Mouse (Mus musculus) forebrain, embryonic 12.5 days (tissue): Measurements from ENCODE around the gene H2afv. TPM values are rescaled to one million over a fixed set of nuclear protein-coding genes. Genes with fewer than 3 reads are reported as not detected.

Source experiments
- ATAC-seq: fragments of 200-750 bp; cut with Nextera tagmentation; 2 replicates; pipeline ENCODE4 v1.8.0; 2017; ENCODE audit warnings: moderate TSS enrichment; ENCODE audit not compliant: low FRiP score
- H3K27ac ChIP-seq: fragments of 300-500 bp; sonication (generic); 2 replicates; pipeline ENCODE4 v1.5.1; 2016; ENCODE audit warnings: mild to moderate bottlenecking
- H3K27me3 ChIP-seq: fragments of 300-500 bp; sonication (generic); 2 replicates; pipeline ENCODE4 v1.6.1; 2016; ENCODE audit warnings: mild to moderate bottlenecking
- H3K36me3 ChIP-seq: fragments of 300-500 bp; sonication (generic); replicated peaks from 2 replicates; pipeline ENCODE4 v1.6.1; 2016; ENCODE audit warnings: mild to moderate bottlenecking
- H3K4me1 ChIP-seq: fragments of 300-500 bp; sonication (generic); 2 replicates; pipeline ENCODE4 v1.6.1; 2016
- H3K4me2 ChIP-seq: fragments of 300-500 bp; sonication (generic); 2 replicates; pipeline ENCODE4 v1.6.1; 2016; ENCODE audit warnings: mild to moderate bottlenecking, moderate library complexity
- H3K4me3 ChIP-seq: fragments of 300-500 bp; sonication (generic); replicated peaks from 2 replicates; pipeline ENCODE4 v1.5.1; 2016; ENCODE audit warnings: mild to moderate bottlenecking
- H3K9ac ChIP-seq: fragments of 300-500 bp; sonication (generic); 2 replicates; pipeline ENCODE4 v1.6.1; 2016; ENCODE audit warnings: mild to moderate bottlenecking
- H3K9me3 ChIP-seq: fragments of 300-500 bp; sonication (generic); 2 replicates; pipeline ENCODE4 v1.6.1; 2016
- WGBS: fragments of 180-500 bp; shearing (Covaris S2); methylation state at CpG from one replicate; pipeline ENCODE4 v1.1.7; 2016; 5-methylcytosine and 5-hydroxymethylcytosine counted together
- polyA plus RNA-seq: library from polyadenylated mRNA; unstranded; fragments of >200 nt; fragmentation: Nextera tagmentation; extraction: Ambion mirVana; gene quantifications from 2 replicates; pipeline ENCODE4 v1.2.1, GENCODE M21; 2016

The H2afv gene
- polyA plus RNA-seq, 1 experiment from 2014 or later, result 853 TPM

DNA sequence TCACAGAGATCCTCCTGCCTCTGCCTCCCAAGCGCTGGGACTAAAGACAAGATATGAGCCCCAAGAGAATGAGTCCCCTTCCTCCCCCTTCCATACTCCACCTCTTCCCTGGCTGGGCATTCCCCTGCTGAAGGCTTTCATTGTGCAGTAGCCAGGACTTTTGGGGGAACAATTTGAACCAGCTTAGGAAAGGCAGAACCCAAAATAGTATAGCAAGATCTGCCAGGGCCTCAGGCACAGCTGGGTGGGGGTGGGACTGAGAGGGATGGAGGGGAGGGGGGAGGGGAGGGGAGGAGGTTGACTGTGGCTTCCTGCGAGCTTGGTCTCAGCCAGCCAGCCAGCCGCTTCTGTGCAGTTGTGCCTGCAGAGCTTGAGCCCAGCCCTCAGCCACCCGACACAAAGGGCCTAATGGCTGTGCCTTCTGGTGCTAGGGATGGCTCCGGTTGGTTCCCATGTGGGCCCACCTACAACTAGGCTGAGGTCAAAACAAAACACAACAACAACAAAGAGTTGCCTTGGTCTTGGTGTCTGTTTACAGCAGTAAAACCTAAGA, 34.1 kb downstream of the H2afv start:
- H3K4me1 ChIP-seq, result peaks cover 5% of the 10 kb centered on the region
- H3K27ac ChIP-seq, result no peak overlapping the region
- 48% methylated on average over 4 of the region's 5 CpGs for WGBS
- no peaks in the 10 kb centered on the region for H3K9me3 ChIP-seq
- no peaks in the 10 kb centered on the region for H3K27me3 ChIP-seq
- no peak for ATAC-seq
- H3K4me2 ChIP-seq, result no peak overlapping the region
- no peak overlapping the region for H3K9ac ChIP-seq
- H3K4me3 ChIP-seq, result no peak overlapping the region
- H3K36me3 ChIP-seq, result peaks cover 19% of the 10 kb centered on the region

DNA sequence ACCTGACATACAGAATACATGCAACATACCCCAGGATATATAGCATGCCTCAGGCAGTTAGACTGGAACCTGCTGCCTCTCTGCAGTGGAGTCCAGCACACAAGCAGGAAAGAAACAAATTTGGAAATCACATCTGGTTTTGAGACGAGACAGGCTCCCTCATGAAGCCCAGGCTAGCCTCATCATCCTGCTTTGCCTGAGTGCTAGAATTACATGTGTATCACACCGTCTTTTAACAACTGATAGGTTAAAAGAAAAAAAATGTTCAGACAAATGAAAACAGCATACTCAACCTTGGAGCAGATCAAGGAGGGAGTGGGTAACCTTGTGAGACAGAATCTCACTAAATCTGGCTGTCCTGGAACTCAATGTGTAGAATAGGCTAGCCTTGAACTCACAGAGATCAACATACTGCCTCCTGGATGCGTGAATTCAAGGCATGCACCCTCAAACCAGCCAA, 37.1 kb downstream of the H2afv start:
- H3K4me2 ChIP-seq, result no peak overlapping the region
- no peaks in the 10 kb centered on the region for H3K27me3 ChIP-seq
- whole genome bisulfite sequencing, result 89% methylated on average over 3 of the region's 3 CpGs
- peak overlapping the region; percentile 57; the same call in 1 of the 2 replicates for H3K27ac ChIP-seq
- H3K4me3 ChIP-seq, result no peak overlapping the region
- no peaks in the 10 kb centered on the region for H3K9me3 ChIP-seq
- peaks cover 3% of the 10 kb centered on the region; the same call in 1 of the 2 replicates for H3K4me1 ChIP-seq
- no peak for ATAC-seq
- H3K9ac ChIP-seq, result no peak overlapping the region
- peaks cover 48% of the 10 kb centered on the region for H3K36me3 ChIP-seq

DNA sequence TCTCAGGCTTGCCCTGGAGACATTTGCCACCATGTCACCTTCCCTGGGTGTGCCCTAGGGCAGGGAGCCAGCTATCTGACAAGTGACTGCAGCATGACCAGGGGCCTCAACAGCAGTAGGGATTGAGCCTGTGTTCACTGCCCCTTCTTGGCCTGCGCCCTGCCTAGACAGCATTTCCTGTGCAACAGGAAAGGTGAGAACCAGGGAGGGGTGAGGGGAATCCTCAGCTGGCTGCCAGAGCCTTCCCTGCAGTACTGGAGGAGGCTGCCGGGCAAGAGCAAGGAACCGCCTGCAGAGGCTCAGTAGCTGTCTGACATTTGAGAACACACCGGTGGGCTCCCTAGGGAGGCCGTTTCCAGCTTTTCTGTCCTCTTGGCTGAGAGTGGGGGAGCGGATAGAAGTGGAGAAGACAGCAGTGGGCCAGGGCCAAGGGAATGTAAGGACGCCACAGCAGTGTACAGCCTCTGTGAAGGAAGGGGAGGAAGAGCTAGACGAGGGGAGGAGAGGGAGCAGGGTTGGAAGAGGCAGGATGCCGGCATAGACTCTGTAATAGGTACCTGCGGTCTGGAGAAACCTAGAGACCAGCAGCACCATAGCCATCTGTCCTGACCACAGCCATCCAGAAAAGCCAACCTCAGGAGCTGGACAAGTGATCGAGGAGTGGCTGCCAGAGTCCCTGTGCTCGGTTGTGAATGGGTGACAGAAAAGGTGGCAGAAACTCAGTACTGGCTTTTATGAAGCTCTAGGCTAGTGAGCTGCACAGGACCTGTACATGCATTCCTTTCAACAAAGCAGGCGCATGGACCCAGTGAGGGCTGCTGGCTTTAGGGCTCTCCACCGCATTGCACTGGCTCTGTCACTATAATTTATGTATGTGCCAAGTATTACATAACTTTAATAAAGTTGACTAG, 37.7 kb downstream of the H2afv start:
- no peak; the same call in 1 of the 2 replicates for ATAC-seq
- no peaks in the 10 kb centered on the region for H3K9me3 ChIP-seq
- no peaks in the 10 kb centered on the region for H3K27me3 ChIP-seq
- 54% methylated on average over 14 of the region's 14 CpGs for WGBS
- no peak overlapping the region for H3K9ac ChIP-seq
- H3K4me2 ChIP-seq, result no peak overlapping the region
- H3K27ac ChIP-seq, result peak overlapping the region; percentile 59
- peaks cover 55% of the 10 kb centered on the region for H3K36me3 ChIP-seq
- H3K4me1 ChIP-seq, result peaks cover 3% of the 10 kb centered on the region; the same call in 1 of the 2 replicates
- no peak overlapping the region for H3K4me3 ChIP-seq

DNA sequence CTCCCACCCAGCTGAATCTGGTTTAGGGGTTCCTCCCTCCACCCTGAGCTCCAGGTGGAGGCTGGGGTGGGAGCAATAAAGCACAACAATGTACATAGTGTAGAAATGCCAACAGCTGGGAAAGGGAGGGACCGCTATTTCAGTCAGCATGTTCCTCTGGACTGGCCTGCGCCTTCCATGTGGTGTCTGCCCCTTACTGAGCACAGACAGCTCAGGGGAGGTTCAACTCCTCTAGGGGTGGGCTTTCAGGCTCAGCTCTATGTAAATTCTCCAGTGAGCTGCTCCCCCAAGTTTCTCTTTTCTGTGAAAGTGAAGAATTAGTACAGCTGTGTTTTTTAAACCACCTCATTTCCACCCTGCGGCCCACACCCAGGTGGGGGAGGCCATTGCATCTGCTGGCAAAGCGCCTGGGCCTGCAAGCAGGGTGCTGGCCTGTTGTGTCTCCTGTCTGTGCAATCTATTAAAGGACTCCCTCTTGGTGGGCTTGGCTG, 38.6 kb downstream of the H2afv start:
- WGBS, result 90% methylated on average over 4 of the region's 4 CpGs
- no peaks in the 10 kb centered on the region for H3K27me3 ChIP-seq
- peaks cover 3% of the 10 kb centered on the region; the same call in 1 of the 2 replicates for H3K4me1 ChIP-seq
- no peaks in the 10 kb centered on the region for H3K9me3 ChIP-seq
- peak overlapping the region; percentile 59 for H3K27ac ChIP-seq
- no peak overlapping the region for H3K9ac ChIP-seq
- H3K4me3 ChIP-seq, result no peak overlapping the region
- peaks cover 64% of the 10 kb centered on the region for H3K36me3 ChIP-seq
- H3K4me2 ChIP-seq, result no peak overlapping the region
- no peak for ATAC-seq

DNA sequence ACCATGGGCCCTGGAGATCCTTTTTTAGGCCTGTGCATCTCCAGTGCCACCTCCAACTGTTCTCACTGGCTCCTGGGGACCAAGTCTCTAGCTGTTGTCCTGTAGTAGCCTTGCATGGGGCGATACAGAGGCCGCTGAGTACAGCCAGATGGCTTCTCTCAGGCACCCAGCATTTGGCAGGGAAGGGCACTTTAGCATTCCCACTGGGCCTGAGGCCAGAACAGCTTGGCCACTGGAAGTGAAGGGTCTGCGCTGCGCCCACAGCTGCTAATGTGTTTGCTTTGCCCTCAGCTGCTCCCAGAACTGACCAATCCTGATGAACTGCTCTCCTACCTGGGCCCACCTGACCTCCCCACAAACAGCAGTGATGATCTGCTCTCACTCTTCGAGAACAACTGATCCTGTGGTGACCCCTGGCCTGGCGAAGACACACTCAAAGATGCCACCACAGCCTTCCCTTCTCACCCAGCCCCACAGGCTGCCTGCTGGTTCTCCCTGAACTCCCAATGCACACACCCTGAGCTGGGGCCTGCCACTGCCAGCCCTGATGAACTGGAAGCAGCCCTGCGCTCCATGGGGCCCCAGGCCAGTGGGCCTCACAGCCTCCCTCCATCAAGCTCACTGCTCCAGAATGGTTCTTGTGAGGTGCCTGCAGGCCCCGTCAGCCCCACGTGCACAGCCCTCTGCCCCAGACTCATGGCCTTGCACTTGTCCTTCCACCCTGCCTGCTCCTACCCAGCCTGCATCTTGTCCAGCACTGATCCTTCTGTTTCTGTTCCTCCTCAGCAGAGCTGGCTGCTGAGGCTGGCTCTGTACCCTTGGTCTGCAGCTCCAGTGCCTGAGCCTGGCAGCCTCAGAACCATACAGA, 39.3 kb downstream of the H2afv start:
- ATAC-seq, result no peak
- Histone ChIP-seq H3K4me3 (no peak overlapping the region), H3K9ac (no peak overlapping the region), H3K36me3 (peaks cover 71% of the 10 kb centered on the region), H3K4me1 (peaks cover 3% of the 10 kb centered on the region; the same call in 1 of the 2 replicates), H3K4me2 (no peak overlapping the region), H3K27ac (peak overlapping the region; percentile 59; the same call in 1 of the 2 replicates), H3K27me3 (no peaks in the 10 kb centered on the region), H3K9me3 (no peaks in the 10 kb centered on the region)
- WGBS, result 95% methylated on average over 9 of the region's 9 CpGs

DNA sequence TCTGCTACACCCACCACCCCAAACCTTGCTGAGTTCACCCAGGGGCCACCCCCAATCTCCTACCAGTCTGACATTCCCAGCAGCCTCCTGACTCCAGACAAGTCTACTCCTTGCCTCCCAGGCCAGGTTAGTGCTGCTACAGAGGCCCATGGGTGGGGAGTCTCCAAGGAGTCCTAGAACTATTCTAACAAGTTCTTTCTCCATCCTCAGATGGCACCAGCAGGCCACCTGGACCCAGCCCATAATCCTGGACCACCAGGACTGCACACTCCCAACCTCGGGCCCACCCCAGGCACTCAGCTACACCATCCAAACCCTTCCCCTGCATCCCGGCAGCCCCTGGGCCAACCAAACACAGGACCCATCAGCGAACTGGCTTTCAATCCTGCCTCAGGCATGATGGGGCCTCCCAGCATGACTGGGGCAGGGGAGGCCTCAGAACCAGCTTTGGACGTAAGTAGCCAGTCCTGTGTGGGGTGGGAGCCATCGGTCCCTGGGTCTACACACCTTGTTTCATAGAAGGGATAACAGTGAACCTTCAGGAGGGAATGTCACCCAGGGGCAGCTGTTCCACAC, 40.3 kb downstream of the H2afv start:
- H3K27ac ChIP-seq, result no peak overlapping the region

DNA sequence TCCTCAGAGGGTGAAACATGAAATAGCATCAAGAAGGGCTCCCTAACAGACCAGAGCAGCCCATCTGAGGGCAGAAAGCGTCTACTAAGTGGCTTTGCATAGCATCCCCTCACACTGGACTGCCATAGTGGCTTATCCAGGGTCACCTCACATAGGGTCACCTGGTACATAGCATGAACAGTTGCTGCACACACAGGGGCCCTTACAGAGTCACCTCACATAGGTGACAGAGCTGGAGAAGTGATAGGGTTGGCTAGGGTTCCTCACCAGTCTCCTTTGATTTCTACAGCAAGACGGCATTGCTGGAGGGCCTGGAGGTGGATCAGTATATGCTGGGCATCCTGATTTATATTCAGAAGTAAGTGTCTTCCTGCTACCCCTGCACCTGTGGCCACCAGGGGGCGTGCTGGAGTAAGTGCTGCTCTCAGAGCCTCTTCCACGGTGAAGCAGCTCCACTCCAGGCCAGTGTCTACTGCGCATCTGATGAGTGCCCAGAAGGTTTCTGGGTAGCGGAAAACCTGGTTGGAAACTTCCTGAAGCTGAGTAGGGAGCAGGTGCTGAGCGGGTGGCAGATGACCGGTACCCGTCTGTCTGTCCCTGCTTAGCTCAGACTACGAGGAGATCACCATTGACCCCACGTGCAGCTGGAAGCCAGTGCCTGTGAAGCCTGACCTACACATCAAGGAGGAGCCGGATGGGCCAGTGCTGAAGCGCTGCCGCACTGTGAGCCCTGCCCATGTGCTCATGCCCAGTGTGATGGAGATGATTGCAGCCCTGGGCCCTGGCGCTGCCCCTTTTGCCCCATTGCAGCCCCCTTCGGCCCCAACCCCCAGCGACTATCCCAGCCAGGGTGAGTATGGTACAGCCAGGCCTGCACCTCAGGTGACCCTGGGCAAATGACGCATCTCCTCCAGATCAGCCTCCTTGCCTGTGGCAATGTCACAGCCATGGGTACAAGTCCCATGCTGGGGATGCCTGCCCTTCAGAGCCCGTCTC, 41.4 kb downstream of the H2afv start:
- H3K9ac ChIP-seq, result no peak overlapping the region
- H3K27ac ChIP-seq, result no peak overlapping the region
- H3K4me3 ChIP-seq, result no peak overlapping the region
- no peaks in the 10 kb centered on the region for H3K27me3 ChIP-seq
- 88% methylated on average over 19 of the region's 19 CpGs for WGBS
- no peak for ATAC-seq
- H3K9me3 ChIP-seq, result no peaks in the 10 kb centered on the region
- H3K36me3 ChIP-seq, result peaks cover 92% of the 10 kb centered on the region
- peaks cover 3% of the 10 kb centered on the region; the same call in 1 of the 2 replicates for H3K4me1 ChIP-seq
- H3K4me2 ChIP-seq, result no peak overlapping the region

More for the DNA sequence above, 40.3 kb downstream of the H2afv start:
- 92% methylated on average over 5 of the region's 5 CpGs for WGBS
- no peak overlapping the region for H3K4me2 ChIP-seq
- no peaks in the 10 kb centered on the region for H3K9me3 ChIP-seq
- no peaks in the 10 kb centered on the region for H3K27me3 ChIP-seq
- H3K9ac ChIP-seq, result no peak overlapping the region
- H3K36me3 ChIP-seq, result peaks cover 81% of the 10 kb centered on the region
- ATAC-seq, result no peak
- H3K4me3 ChIP-seq, result no peak overlapping the region
- H3K4me1 ChIP-seq, result peaks cover 3% of the 10 kb centered on the region; the same call in 1 of the 2 replicates

DNA sequence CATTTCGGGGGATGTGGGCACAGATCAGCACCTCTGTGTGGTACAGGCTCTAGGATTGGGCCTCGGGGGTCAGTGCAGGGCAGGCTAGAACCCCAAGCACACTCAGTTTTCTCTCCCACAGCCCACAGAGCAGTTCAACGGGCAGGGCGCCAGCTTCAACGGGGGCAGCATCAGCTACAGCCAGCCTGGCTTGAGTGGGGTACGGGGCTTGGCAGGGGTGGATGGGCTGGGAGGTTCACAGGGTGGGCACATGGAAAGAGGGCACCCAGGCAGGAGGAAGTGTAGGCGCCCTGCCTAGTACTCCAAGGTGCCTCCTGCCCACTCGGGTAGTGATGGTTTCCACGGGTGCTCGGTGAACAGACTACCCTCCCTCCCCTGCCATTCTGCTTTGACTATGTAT, 46.1 kb downstream of the H2afv start:
- H3K36me3 ChIP-seq, result peaks cover 93% of the 10 kb centered on the region
- ATAC-seq, result no peak
- 93% methylated on average over 10 of the region's 10 CpGs for WGBS

DNA sequence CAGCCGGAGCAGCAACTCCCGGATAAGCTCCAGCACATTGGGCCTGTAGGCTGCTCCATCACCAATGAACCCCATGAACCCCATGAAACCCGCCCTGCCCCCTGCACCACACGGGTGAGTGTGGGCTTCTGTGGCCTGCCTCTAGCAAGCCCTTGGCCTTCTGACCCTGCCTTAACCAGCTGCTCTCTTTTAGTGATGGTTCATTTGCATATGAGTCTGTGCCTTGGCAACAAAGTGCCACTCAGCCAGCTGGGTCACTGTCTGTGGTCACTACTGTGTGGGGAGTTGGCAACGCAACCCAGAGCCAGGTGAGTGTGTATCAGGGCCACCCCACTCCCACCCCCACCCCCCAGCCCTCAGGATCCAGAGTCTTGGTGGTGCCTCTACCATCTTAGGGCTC, 48.7 kb downstream of the H2afv start:
- H3K27me3 ChIP-seq, result no peaks in the 10 kb centered on the region
- 86% methylated on average over 5 of the region's 5 CpGs for WGBS

More for the DNA sequence above, 46.1 kb downstream of the H2afv start:
- Histone ChIP-seq H3K4me2 (no peak overlapping the region), H3K27ac (no peak overlapping the region), H3K4me3 (no peak overlapping the region), H3K9me3 (no peaks in the 10 kb centered on the region), H3K4me1 (peaks cover 7% of the 10 kb centered on the region; the same call in 1 of the 2 replicates), H3K27me3 (no peaks in the 10 kb centered on the region), H3K9ac (no peak overlapping the region)

DNA sequence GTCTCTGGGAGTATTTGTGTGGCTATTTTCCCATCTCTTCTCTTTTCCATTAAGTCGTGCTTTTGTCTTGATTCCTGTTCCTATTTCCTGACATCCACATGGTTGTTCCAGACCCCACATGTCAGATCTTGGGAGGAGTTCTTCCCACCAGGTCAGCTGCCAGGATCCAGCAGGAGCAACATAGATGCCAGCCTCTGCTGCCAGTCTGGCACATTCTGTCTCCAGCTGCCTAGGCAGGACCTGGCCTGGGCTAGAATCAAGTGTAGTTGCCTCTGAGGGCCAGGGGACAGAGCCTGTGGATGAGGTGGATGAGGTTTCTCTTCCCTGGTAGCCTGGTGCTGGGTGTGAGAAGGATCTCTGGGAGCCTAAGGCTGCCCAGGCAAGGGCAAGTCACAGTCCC, 50.4 kb downstream of the H2afv start:
- Histone ChIP-seq H3K4me3 (no peak overlapping the region), H3K9me3 (no peaks in the 10 kb centered on the region), H3K36me3 (peaks cover 67% of the 10 kb centered on the region), H3K27me3 (no peaks in the 10 kb centered on the region), H3K27ac (no peak overlapping the region), H3K4me1 (peaks cover 31% of the 10 kb centered on the region), H3K9ac (no peak overlapping the region), H3K4me2 (no peak overlapping the region)
- ATAC-seq, result no peak
- WGBS, result 79% methylated on average over 1 of the region's 1 CpGs

More for the DNA sequence above, 48.7 kb downstream of the H2afv start:
- Histone ChIP-seq H3K4me2 (no peak overlapping the region), H3K27ac (no peak overlapping the region), H3K9me3 (no peaks in the 10 kb centered on the region), H3K4me3 (no peak overlapping the region), H3K4me1 (peaks cover 22% of the 10 kb centered on the region), H3K36me3 (peaks cover 84% of the 10 kb centered on the region), H3K9ac (no peak overlapping the region)
- no peak for ATAC-seq

DNA sequence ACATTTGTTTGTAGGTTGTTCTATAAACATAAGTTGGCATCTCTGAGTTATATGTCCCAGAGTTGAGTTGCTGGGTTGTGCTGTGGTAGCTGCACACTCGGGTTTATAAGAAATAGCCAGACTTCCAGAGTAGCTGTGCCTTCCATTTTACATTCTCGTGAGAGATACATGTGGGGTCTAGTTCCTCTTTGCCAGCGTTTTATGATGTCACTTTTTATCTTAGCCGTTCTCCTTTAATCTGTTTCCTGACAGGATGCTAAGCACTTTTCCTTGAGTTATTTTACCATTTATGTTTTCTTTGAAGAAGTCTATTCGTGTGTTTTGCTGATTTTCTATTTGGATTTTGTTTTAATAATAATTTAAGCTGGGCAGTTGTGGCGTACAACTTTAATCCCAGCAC, 51.4 kb downstream of the H2afv start:
- no peak for ATAC-seq
- peaks cover 57% of the 10 kb centered on the region for H3K36me3 ChIP-seq
- H3K27me3 ChIP-seq, result no peaks in the 10 kb centered on the region
- H3K27ac ChIP-seq, result no peak overlapping the region
- H3K4me3 ChIP-seq, result no peak overlapping the region
- no peak overlapping the region for H3K4me2 ChIP-seq
- WGBS, result 87% methylated on average over 6 of the region's 6 CpGs
- H3K9ac ChIP-seq, result no peak overlapping the region
- no peaks in the 10 kb centered on the region for H3K9me3 ChIP-seq
- H3K4me1 ChIP-seq, result peaks cover 31% of the 10 kb centered on the region
